Mouse (Mus musculus) lung, adult 18-20 months (tissue): ENCODE results near the gene Tekt3.

Source experiments
- DNase-seq, 2 experiments: peaks; one replicate each; pipeline ENCODE4 v3.0.0; 2022; ENCODE audit warnings: mixed read lengths in 2 of 2

Gene Tekt3

GRCm38 (mm10) chr11:63059911-63060310, 1.5 kb upstream of the Tekt3 start:
- DNase-seq: no peak

GRCm38 (mm10) chr11:63066526-63066925, 5.1 kb downstream of the Tekt3 start:
- DNase-seq: peak; percentile 59 to 70

GRCm38 (mm10) chr11:63070081-63070480, 8.6 kb downstream of the Tekt3 start:
- DNase-seq: no peak

- DNase-seq: no peak
Measured at GRCm38 (mm10) chr11:63084536-63084935, 23.1 kb downstream of the Tekt3 start.

GRCm38 (mm10) chr11:63088672-63089071, 27.2 kb downstream of the Tekt3 start:
- DNase-seq: no peak

- DNase-seq: peak in 1 of 2 experiments; percentile 20
Measured at GRCm38 (mm10) chr11:63090210-63090609, 28.8 kb downstream of the Tekt3 start.

- no peak for DNase-seq
Measured at GRCm38 (mm10) chr11:63090986-63091385, 29.5 kb downstream of the Tekt3 start.

- DNase-seq: peak in 1 of 2 experiments; percentile 66
Measured at GRCm38 (mm10) chr11:63092271-63092670, 30.8 kb downstream of the Tekt3 start.

- DNase-seq: no peak
Measured at GRCm38 (mm10) chr11:63093601-63094000, 32.1 kb downstream of the Tekt3 start.

- DNase-seq: no peak
Measured at GRCm38 (mm10) chr11:63094496-63094895, 33.0 kb downstream of the Tekt3 start.

GRCm38 (mm10) chr11:63098016-63098415, 36.6 kb downstream of the Tekt3 start:
- no peak for DNase-seq

- DNase-seq: no peak
Measured at GRCm38 (mm10) chr11:63099390-63099789, 37.9 kb downstream of the Tekt3 start.

GRCm38 (mm10) chr11:63103256-63103655, 41.8 kb downstream of the Tekt3 start:
- no peak for DNase-seq

GRCm38 (mm10) chr11:63104026-63104425, 42.6 kb downstream of the Tekt3 start:
- no peak for DNase-seq

- no peak for DNase-seq
Measured at GRCm38 (mm10) chr11:63109230-63109775, 47.8 kb downstream of the Tekt3 start.

GRCm38 (mm10) chr11:63110329-63110728, 48.9 kb downstream of the Tekt3 start:
- DNase-seq: no peak

GRCm38 (mm10) chr11:63114807-63115641, 53.6 kb downstream of the Tekt3 start:
- DNase-seq: peak; percentile 76 to 78

- DNase-seq: no peak
Measured at GRCm38 (mm10) chr11:63116652-63117051, 55.2 kb downstream of the Tekt3 start.

- no peak for DNase-seq
Measured at GRCm38 (mm10) chr11:63117266-63117665, 55.8 kb downstream of the Tekt3 start.

- DNase-seq: no peak
Measured at GRCm38 (mm10) chr11:63119791-63120190, 58.3 kb downstream of the Tekt3 start.

GRCm38 (mm10) chr11:63122249-63122648, 60.8 kb downstream of the Tekt3 start:
- no peak for DNase-seq

- DNase-seq: peak; percentile 50 to 62
Measured at GRCm38 (mm10) chr11:63122776-63123350, 61.4 kb downstream of the Tekt3 start.

- no peak for DNase-seq
Measured at GRCm38 (mm10) chr11:63124316-63124715, 62.9 kb downstream of the Tekt3 start.
